Mouse (Mus musculus): ENCODE measurements around the gene Cog1.

Gene Cog1

DNA sequence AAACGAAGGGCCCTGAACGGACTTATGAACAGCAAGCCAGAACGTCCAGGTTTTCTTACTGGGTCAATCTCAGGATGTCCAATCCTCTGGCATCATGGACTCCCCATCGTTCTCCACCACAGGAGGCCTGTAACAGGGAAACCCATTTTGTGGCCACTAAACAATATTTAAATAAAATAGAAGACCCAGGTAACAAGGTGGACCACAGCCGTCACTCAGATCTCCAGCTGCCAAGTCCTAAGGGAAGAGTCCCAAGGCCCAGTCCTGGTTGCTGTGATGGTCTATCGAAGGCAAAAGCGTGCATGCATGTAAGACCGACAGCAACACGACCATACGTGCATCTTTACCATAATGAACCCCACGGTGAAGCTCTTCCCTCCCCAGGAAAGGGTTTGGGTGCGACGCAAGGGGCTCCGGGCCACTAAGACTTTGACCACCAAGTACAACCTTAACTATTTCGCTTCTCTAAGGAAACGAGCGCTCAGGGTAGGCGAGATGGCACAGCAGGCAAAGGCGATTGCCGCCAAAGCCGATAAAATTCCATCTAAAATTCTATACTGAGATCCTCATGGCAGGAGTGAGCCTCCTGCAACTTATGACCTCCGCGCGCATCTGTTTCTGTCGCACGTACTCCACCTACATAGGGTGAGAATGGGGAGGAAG is at the start of gene Cog1:
Cog1 (plus strand) TSS at position 480 of the 663 bp plus-strand sequence.
- DNase-seq (ENCODE audit: low read depth, low spot score) = no peak
- Histone ChIP-seq H3K36me3 (ENCODE audit: control insufficient read depth, insufficient read depth, low read length, poor library complexity, severe bottlenecking) (no peaks in the 10 kb centered on the region; the same call in 1 of the 2 replicates), H3K27me3 (ENCODE audit: control insufficient read depth, insufficient read depth, low read length, poor library complexity, severe bottlenecking) (no peaks in the 10 kb centered on the region)

DNA sequence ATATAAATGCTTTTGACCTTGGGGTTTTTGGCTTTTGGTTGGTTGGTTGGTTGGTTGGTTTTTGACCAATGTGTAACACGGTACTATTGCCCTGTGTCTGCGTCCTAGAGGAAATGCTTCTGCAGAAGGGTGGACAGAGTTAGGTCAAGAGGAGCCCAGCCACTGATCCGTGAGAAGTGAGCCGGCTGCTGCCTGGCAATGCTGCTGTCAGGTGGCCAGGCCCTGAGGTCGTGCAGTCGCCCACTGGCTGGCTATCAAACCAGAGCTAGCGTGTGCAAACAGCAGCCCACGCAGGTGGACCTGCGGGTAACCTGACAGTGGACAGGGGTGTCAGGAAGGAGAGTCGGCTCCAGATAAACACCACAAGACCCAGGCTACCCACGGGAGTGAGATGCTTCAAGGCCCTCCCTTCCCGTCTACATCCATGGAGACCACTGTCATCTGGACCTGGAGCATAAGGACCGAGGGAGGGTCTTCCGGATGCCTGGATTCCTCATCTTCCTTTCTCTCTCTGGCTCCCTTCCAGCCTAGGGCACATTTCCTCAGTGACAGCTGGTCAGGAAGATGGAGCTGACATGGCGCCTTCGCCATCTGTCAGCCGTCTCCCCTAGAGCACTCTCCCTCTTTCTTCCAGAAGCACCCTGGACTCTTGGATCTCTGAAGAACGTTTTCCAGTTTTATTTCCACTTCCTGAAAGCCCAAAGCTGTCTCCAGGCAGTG is 48.3 kb upstream of the Cog1 start:
- H3K36me3 ChIP-seq (ENCODE audit: control insufficient read depth, insufficient read depth, low read length, poor library complexity, severe bottlenecking) = no peaks in the 10 kb centered on the region
- no peak for DNase-seq (ENCODE audit: low read depth, low spot score)
- H3K27me3 ChIP-seq (ENCODE audit: control insufficient read depth, insufficient read depth, low read length, poor library complexity, severe bottlenecking) = no peaks in the 10 kb centered on the region

DNA sequence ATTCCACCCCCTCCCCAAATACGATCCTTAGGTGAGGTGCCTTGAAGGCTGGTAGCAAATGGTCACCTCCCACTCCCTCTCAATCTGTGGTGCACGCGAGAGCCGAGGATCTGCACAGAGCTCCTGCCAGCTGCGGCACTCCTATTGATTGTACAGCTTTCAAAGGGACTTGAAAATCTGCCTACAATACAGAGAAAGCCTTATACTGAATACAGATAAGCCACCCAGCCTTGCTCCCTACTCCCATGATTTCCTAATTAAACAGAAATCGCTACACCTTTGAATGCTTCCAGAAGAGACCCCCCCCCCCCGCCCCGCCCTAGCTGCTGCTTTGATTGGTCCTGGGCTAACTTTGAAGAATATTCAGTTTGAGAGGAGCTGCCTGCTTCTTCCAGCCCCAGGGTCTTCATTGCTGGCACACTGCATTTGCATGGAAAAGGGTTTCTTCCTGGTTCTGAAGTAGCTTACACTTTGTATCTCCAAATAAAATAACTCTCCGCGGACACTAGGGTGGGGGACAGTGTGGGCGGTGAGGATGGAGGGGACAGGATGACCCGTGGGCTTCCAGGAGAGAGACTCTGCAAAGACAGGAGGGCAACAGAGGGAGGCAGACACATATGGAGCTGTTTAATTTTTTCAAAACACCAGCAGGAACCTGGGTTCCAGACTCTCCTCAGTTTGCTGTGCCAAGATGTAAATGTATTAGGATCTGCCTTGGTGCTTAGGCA is 47.2 kb upstream of the Cog1 start:
- DNase-seq (ENCODE audit: low read depth, low spot score) = no peak
- no peaks in the 10 kb centered on the region for H3K36me3 ChIP-seq (ENCODE audit: control insufficient read depth, insufficient read depth, low read length, poor library complexity, severe bottlenecking)
- no peaks in the 10 kb centered on the region for H3K27me3 ChIP-seq (ENCODE audit: control insufficient read depth, insufficient read depth, low read length, poor library complexity, severe bottlenecking)

DNA sequence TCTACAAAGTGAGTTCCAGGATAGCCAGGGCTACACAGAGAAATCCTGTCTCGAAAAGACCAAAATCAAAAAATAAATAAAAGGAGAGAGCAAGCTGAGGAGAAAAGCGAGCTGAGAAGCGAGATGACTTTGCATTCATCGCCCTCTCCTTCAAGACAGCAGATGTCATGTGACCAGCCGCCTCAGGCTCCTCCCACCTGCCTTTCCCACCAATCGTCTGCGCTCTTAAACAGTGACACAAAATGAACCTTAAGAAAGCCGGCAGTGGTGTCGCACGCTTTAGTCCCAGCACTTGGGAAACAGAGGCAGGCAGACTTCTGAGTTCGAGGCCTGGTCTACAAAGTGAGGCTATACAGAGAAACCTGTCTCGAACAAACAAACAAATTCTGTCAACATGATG is 41.4 kb upstream of the Cog1 start:
- no peak for DNase-seq (ENCODE audit: low read depth, low spot score)
- Histone ChIP-seq H3K36me3 (ENCODE audit: control insufficient read depth, insufficient read depth, low read length, poor library complexity, severe bottlenecking) (no peaks in the 10 kb centered on the region), H3K27me3 (ENCODE audit: control insufficient read depth, insufficient read depth, low read length, poor library complexity, severe bottlenecking) (no peaks in the 10 kb centered on the region)

DNA sequence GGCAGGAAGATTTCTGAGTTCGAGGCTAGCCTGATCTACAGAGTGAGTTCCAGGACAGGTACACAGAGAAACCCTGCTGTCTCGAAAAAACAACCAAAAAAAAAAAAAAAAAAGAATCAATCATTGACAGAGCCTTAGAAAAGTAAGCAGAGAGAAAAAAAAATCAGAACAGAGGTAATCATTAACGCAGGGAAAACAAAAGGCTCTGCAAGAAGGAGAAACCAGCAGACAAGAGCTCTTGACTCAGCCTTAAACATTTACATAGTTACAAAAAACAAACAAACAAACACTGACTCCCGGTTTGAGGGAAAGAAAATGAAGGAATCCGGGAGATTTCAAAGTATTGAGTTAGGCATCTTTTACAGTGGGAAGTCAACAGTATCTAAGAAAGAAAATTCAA is 39.4 kb upstream of the Cog1 start:
- no peaks in the 10 kb centered on the region for H3K36me3 ChIP-seq (ENCODE audit: control insufficient read depth, insufficient read depth, low read length, poor library complexity, severe bottlenecking)
- no peak for DNase-seq (ENCODE audit: low read depth, low spot score)
- no peaks in the 10 kb centered on the region for H3K27me3 ChIP-seq (ENCODE audit: control insufficient read depth, insufficient read depth, low read length, poor library complexity, severe bottlenecking)

DNA sequence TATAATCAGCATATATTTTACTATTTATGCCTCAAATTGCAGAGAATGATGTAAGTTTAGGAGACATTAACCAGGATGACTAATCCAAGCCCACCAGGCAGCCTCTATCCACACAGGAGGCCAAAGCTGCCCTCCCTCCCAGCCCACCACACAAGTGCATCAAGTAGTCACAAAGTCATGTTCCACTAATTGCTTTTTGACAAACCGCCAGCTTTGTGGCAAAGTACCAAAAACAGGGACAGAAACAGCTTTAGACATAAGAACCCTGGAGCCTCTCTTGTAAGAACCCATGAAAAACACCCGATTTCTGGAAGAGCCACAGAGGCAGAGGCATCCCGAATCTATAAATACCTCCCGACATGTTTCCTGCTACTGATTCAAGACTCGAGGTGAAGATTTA is 38.7 kb upstream of the Cog1 start:
- Histone ChIP-seq H3K36me3 (ENCODE audit: control insufficient read depth, insufficient read depth, low read length, poor library complexity, severe bottlenecking) (no peaks in the 10 kb centered on the region), H3K27me3 (ENCODE audit: control insufficient read depth, insufficient read depth, low read length, poor library complexity, severe bottlenecking) (no peaks in the 10 kb centered on the region)
- DNase-seq (ENCODE audit: low read depth, low spot score) = no peak

DNA sequence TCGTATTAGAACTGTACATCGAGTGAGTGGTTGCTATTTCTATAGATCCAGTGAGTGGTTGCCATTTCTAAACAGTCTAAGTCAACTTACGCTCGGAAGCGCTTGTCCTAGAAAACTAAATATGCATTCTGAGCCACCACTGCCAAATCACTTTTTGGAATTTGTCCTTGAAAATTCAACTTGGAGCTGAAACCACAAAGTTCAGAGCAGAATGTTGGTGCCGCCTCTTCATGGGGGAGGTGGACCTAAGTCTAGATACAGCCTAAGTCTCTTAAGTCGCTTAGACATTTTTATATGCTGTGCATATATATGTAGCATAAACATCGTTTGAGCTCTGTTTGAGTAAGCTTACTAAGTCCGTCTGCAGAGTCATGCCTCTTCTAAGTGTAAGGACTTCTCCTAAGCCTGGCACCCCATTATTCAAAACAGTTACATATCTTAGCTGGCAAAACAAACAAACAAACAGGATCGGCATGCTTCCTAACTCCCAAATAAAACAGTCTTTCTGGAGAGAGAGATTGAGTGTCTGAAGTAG is 37.8 kb upstream of the Cog1 start:
- no peaks in the 10 kb centered on the region for H3K27me3 ChIP-seq (ENCODE audit: control insufficient read depth, insufficient read depth, low read length, poor library complexity, severe bottlenecking)
- no peaks in the 10 kb centered on the region for H3K36me3 ChIP-seq (ENCODE audit: control insufficient read depth, insufficient read depth, low read length, poor library complexity, severe bottlenecking)
- no peak for DNase-seq (ENCODE audit: low read depth, low spot score)

DNA sequence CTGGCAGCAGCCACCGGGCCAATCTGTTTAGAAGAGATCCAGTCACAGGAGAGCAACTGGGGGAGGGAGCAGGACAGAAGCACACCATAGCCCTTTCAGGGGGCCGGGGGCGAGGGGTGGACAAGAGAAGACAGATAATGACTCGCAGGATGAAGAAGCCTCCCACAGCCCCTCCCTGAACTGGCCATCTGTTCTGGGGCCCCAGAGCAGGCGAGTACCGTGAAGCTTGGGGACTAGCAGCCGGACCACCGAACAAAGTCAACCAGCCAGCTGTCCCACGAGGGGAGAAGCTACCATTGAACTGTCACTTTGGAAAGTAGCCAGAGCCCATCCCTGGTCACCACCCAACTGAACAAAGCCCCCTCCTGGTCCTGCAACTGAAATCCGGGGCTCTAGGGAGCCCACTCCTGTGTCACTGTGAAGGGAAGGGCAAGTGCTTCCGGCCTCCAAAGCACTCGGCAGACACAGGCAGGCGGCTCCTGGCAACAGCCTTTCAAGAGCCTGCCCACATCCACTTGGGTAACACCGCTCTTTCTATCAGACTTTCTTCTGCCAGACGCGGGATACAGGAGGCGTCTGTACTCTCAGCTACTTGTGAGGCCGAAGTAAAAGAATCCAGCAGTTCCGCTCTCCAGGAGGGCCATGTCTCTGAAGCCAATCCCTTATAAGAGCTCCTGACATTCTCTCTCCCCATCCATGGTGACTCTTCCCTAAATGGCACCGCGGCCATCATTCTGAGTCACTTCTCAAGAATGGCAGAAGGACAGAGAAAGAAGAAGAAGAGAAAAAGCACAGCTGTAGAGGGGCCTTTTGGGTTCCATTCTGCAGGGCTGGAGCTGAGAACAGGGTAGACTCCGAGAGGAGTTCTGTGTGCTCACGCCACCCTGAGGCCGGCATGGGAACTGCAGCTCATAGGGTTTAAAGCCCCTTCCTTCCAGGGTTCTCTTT is 37.0 kb upstream of the Cog1 start:
- DNase-seq (ENCODE audit: low read depth, low spot score) = peak; percentile 67
- H3K36me3 ChIP-seq (ENCODE audit: control insufficient read depth, insufficient read depth, low read length, poor library complexity, severe bottlenecking) = no peaks in the 10 kb centered on the region
- no peaks in the 10 kb centered on the region for H3K27me3 ChIP-seq (ENCODE audit: control insufficient read depth, insufficient read depth, low read length, poor library complexity, severe bottlenecking)

DNA sequence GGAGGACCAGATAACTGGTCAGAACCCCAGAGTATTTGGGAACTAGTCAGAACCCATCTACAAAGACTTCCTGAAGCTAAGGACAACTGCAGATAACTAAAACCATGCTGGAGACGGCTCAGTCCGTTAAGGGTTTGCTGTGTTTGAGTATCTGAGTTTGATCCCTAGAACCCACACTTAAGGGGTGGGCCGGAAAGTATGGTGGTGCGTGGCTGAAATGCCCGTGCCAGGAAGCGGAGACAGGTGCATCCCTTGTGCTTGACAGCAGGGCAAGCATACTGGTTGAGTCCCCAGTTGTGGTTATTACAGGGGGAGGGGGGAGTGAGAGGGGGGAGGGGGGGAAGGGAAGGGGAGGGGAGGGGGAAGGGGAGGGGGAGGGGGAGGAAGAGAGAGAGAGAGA is 34.5 kb upstream of the Cog1 start:
- peak; percentile 8 for DNase-seq (ENCODE audit: low read depth, low spot score)
- H3K36me3 ChIP-seq (ENCODE audit: control insufficient read depth, insufficient read depth, low read length, poor library complexity, severe bottlenecking) = no peaks in the 10 kb centered on the region
- H3K27me3 ChIP-seq (ENCODE audit: control insufficient read depth, insufficient read depth, low read length, poor library complexity, severe bottlenecking) = no peaks in the 10 kb centered on the region

DNA sequence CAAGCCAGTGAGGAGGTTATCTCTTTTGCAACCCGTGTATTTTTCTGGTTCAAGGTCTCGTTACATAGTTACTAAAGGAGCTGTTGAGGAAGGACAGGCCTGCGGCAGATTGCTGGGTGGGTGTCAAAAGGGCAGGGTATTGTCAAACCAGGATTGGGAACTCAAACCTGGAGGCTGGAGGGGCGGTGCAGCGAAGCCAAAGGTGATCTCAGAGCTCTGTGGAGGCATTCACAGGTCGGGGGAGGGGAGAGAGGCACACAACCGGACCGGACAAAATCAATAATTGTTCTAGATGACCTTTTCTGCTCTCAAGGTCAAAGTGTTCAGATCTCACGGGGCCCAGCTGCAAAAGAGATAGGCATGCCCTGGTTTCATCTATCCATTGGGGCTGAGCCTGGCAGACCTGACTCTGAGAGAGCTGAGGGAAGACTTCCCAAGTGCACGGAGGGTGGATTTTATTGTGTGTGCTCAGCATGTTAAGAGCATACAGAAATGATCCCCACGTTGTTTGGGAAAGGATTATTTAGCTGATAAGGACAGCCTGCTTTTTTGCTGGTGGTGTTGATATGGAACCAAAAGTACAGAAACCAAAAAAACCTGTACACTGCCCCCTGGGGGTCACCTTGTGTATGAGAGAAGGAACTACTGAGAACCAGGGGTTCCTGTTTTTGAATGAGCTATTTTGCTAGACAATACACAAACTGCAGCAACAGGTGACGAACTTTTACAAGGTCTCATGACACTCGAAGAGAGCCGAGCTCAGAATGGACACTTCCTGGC is 31.6 kb upstream of the Cog1 start:
- DNase-seq (ENCODE audit: low read depth, low spot score) = peak; percentile 90
- Histone ChIP-seq H3K27me3 (ENCODE audit: control insufficient read depth, insufficient read depth, low read length, poor library complexity, severe bottlenecking) (no peaks in the 10 kb centered on the region), H3K36me3 (ENCODE audit: control insufficient read depth, insufficient read depth, low read length, poor library complexity, severe bottlenecking) (no peaks in the 10 kb centered on the region)

DNA sequence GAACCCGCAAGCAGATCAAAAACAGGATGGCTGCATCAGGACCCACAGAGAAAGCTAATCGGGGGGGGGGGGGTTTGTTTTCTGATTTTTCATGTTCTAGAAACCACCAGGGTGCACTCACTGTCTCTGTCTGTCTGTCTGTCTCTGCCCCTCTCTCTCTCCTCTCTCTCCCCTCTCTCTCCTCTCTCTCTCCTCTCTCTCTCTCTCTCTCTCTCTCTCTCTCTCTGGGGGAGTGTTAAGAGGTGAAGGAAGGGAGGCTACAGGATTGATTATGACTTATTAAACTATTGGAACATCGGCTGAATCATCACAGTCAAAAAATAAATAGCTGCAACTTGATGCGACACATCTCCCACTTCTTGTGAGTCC is 30.7 kb upstream of the Cog1 start:
- no peak for DNase-seq (ENCODE audit: low read depth, low spot score)
- Histone ChIP-seq H3K36me3 (ENCODE audit: control insufficient read depth, insufficient read depth, low read length, poor library complexity, severe bottlenecking) (no peaks in the 10 kb centered on the region), H3K27me3 (ENCODE audit: control insufficient read depth, insufficient read depth, low read length, poor library complexity, severe bottlenecking) (no peaks in the 10 kb centered on the region)

DNA sequence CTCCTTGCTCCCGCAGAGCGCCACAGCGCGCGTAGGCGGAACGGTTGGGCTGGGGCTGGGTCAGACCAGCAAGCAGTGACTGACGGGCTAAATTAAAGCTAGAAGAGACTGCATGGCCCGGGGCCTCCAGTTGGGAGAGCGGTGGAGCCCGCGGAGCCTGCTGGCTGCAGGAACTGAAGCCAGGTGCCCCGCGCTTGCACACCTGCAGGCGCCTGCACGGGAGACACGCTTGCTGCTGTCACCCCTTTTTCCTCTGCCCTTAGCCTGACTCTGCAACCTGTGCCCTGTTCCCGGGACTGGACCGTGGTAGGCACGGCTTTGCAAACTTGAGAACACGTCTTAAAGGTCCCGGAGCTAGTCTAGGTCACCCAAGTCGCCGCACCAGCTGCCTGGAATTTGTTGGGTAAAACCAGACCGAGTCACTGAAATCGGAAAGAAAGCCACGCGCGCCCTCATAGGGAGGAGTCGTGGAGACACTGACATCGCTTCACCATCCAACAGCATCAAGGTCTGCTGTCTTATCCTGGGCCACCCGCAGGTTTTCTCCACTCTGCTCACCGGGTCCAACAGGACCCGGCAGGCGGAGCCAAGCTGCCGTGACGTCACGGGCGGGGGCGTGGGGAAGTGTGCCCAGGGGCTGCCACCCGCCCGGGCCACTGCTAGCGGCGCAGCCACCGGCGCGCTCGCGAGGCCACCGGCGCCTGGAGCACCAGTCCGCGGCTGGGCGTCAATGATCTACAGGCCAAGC is 30.1 kb upstream of the Cog1 start, which contains the start of gene Sstr2:
Sstr2 (plus strand) TSS at position 671 of the 748 bp plus-strand sequence.
- peak; percentile 80 for DNase-seq (ENCODE audit: low read depth, low spot score)
- no peaks in the 10 kb centered on the region for H3K36me3 ChIP-seq (ENCODE audit: control insufficient read depth, insufficient read depth, low read length, poor library complexity, severe bottlenecking)
- no peaks in the 10 kb centered on the region for H3K27me3 ChIP-seq (ENCODE audit: control insufficient read depth, insufficient read depth, low read length, poor library complexity, severe bottlenecking)

DNA sequence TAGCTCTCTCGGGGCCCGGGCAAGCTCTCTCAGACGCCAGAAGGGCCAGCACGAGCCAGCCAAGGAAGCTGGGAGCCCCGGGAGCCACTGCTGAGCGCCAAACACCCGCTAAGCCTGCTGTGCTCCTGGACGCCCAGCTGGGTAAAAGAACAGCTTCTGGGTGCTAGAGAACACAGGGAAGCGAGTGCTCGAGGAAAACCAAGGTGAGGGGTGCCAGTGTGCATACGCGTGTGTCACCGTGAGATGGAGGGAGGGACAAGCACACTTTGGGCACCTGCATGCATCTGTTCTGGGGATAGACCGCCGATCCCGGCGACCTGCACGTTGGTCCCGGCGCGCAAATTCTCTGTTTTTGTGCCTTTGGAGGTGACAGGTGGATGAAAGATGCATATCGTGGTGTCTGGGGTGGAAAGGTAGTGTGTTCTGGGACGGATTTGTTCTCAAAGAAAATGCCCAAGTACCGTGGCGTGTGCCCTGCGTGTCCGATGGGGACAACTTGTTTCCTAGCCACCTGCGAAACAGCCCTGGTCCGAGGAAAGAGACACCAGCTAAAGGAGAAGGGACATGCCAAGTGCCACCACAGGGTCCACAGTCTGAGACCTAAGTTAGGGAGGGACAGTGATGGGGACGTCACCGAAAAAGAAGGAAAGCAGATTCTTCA is 29.4 kb upstream of the Cog1 start:
- Histone ChIP-seq H3K36me3 (ENCODE audit: control insufficient read depth, insufficient read depth, low read length, poor library complexity, severe bottlenecking) (no peaks in the 10 kb centered on the region), H3K27me3 (ENCODE audit: control insufficient read depth, insufficient read depth, low read length, poor library complexity, severe bottlenecking) (no peaks in the 10 kb centered on the region)
- DNase-seq (ENCODE audit: low read depth, low spot score) = peak; percentile 8
